Mouse (Mus musculus) bone marrow macrophage, adult 2 months (primary cell): ENCODE data around the gene Top3a.

Experiments used
- CTCF ChIP-seq: IDR thresholded peaks from 2 replicates; pipeline ENCODE4 v1.5.1; 2012; ENCODE audit warnings: low read depth, mild to moderate bottlenecking, low read length, moderate library complexity
- POLR2A ChIP-seq: IDR thresholded peaks from 2 replicates; pipeline ENCODE4 v1.6.1; 2012; ENCODE audit warnings: mild to moderate bottlenecking, low read depth, low read length, borderline replicate concordance

- TF ChIP-seq CTCF: no peak
- TF ChIP-seq POLR2A: no peak
Observed at GRCm38 (mm10) chr11:60775578-60775977, 1.6 kb downstream of the Top3a start.
